In the genomic region with DNA sequence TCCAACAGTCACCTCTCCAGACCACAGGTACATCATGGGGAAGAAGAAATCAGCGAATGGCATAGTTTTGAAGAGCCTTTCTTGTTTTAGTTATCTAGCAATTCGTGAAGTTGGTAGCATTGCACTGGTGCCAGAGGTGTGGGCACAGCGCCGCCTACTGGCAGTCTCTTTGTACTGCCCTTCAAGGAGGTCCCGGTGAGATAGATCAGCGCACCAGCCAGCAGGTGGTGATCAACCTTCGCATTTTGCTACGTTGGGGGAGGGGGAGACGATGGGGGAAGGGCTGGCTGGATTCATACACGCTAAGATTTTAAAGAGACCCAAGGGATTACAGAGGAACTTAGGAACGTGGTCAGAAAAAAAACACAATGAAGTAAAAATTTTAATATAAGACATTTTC, we compare ENCODE assay signal across 8 mouse cellular contexts.
DNase-seq lines count a peak whose midpoint lies in the region; ATAC-seq and TF ChIP-seq lines count a peak whose summit lies in the region.

No protein-coding gene starts in this region.

- DNase-seq in 3134 (ENCODE audit: extremely low read depth, insufficient read length, low spot score), result peak; percentile 27
- DNase-seq in adrenal gland, postnatal 14 days, result peak; percentile 90
- DNase-seq in embryonic facial prominence, embryonic 10.5 days (ENCODE audit: low spot score), result peak; percentile 89
- DNase-seq in heart, adult 8-10 months (ENCODE audit: low spot score), result peak; percentile 48
- peak; percentile 77 for DNase-seq in kidney, adult 2 months
- DNase-seq in limb, embryonic 10.5 days (ENCODE audit: low spot score), result peak; percentile 91
- DNase-seq in midbrain, postnatal 0 days (ENCODE audit: low spot score), result peak; percentile 90
- DNase-seq in spleen, postnatal 10 days (ENCODE audit: low spot score in 2 of 2), result peak; percentile 44 to 81

- WGBS in embryonic facial prominence, embryonic 10.5 days, result 5% methylated on average over 11 of the region's 11 CpGs
- 2% methylated on average over 11 of the region's 11 CpGs for WGBS in kidney, adult 2 months
- WGBS in limb, embryonic 10.5 days, result 4% methylated on average over 11 of the region's 11 CpGs
- WGBS in midbrain, postnatal 0 days, result 1% methylated on average over 11 of the region's 11 CpGs

- no peaks in the 10 kb centered on the region for H3K27me3 ChIP-seq in embryonic facial prominence, embryonic 10.5 days (replicated peaks; ENCODE audit: low read depth, poor library complexity, severe bottlenecking)
- no peaks in the 10 kb centered on the region for H3K27me3 ChIP-seq in kidney, adult 2 months (replicated peaks; ENCODE audit: control insufficient read depth, insufficient read depth, low read length)
- H3K27me3 ChIP-seq in limb, embryonic 10.5 days (ENCODE audit: low read depth, poor library complexity, severe bottlenecking), result no peaks in the 10 kb centered on the region
- H3K27me3 ChIP-seq in midbrain, postnatal 0 days (ENCODE audit: insufficient read depth, low read length), result no peaks in the 10 kb centered on the region

- no peak overlapping the region for H3K9ac ChIP-seq in midbrain, postnatal 0 days (replicated peaks; ENCODE audit: low read length, poor library complexity, severe bottlenecking)

- TF ChIP-seq CTCF in kidney, adult 2 months (conservative IDR thresholded peaks at IDR 0.05; ENCODE audit: insufficient read depth, insufficient read length, low read depth, low read length), result peak; percentile 96
- TF ChIP-seq CTCF in midbrain, postnatal 0 days (IDR thresholded peaks at IDR 0.05), result peak; percentile 99

- H3K9me3 ChIP-seq in embryonic facial prominence, embryonic 10.5 days, result no peaks in the 10 kb centered on the region
- no peaks in the 10 kb centered on the region for H3K9me3 ChIP-seq in limb, embryonic 10.5 days (replicated peaks)
- no peaks in the 10 kb centered on the region for H3K9me3 ChIP-seq in midbrain, postnatal 0 days (ENCODE audit: low read length)

- H3K27ac ChIP-seq in embryonic facial prominence, embryonic 10.5 days (replicated peaks), result no peak overlapping the region
- no peak overlapping the region for H3K27ac ChIP-seq in kidney, adult 2 months (ENCODE audit: insufficient read depth, low read depth, low read length)
- no peak overlapping the region for H3K27ac ChIP-seq in limb, embryonic 10.5 days
- H3K27ac ChIP-seq in midbrain, postnatal 0 days (ENCODE audit: low read depth, low read length), result no peak overlapping the region

- H3K4me2 ChIP-seq in midbrain, postnatal 0 days (ENCODE audit: low read depth, low read length, poor library complexity, severe bottlenecking), result no peak overlapping the region

- H3K4me3 ChIP-seq in embryonic facial prominence, embryonic 10.5 days, result no peak overlapping the region
- no peak overlapping the region for H3K4me3 ChIP-seq in kidney, adult 2 months (ENCODE audit: insufficient read depth, low read depth, low read length)
- no peak overlapping the region for H3K4me3 ChIP-seq in limb, embryonic 10.5 days
- H3K4me3 ChIP-seq in midbrain, postnatal 0 days (ENCODE audit: low read depth, low read length), result no peak overlapping the region

- H3K36me3 ChIP-seq in embryonic facial prominence, embryonic 10.5 days (replicated peaks), result no peaks in the 10 kb centered on the region
- H3K36me3 ChIP-seq in kidney, adult 2 months (ENCODE audit: control insufficient read depth, insufficient read depth, low read length), result no peaks in the 10 kb centered on the region
- no peaks in the 10 kb centered on the region for H3K36me3 ChIP-seq in limb, embryonic 10.5 days
- no peaks in the 10 kb centered on the region for H3K36me3 ChIP-seq in midbrain, postnatal 0 days (ENCODE audit: insufficient read depth, low read length)

- peaks cover 18% of the 10 kb centered on the region for H3K4me1 ChIP-seq in embryonic facial prominence, embryonic 10.5 days
- no peaks in the 10 kb centered on the region for H3K4me1 ChIP-seq in kidney, adult 2 months (ENCODE audit: control insufficient read depth, insufficient read depth, low read length)
- H3K4me1 ChIP-seq in limb, embryonic 10.5 days, result peaks cover 15% of the 10 kb centered on the region
- no peaks in the 10 kb centered on the region for H3K4me1 ChIP-seq in midbrain, postnatal 0 days (ENCODE audit: insufficient read depth, low read length)

- peak; percentile 86 for ATAC-seq in midbrain, postnatal 0 days (ENCODE audit: low FRiP score)

- no peak for TF ChIP-seq POLR2A in kidney, adult 2 months (IDR thresholded peaks at IDR 0.05; ENCODE audit: low read depth, low read length)

Comparison
In these comparisons a context has a peak if more than half of its experiments do, and no peak if none do; other contexts are left out.
1. DNase-seq: peak in every context shown above with its lines; median percentile 91 in limb, embryonic 10.5 days; 90 in adrenal gland, postnatal 14 days; 90 in midbrain, postnatal 0 days; 89 in embryonic facial prominence, embryonic 10.5 days; 77 in kidney, adult 2 months; 62 in spleen, postnatal 10 days; 48 in heart, adult 8-10 months; 27 in 3134.